Mouse (Mus musculus): ENCODE data around the gene Dohh. TPM values are rescaled to one million over a fixed set of nuclear protein-coding genes. Genes with fewer than 3 reads are reported as not detected.

The Dohh gene
- polyA plus RNA-seq, 1 experiment from 2014 or later, result 48.3 TPM

DNA sequence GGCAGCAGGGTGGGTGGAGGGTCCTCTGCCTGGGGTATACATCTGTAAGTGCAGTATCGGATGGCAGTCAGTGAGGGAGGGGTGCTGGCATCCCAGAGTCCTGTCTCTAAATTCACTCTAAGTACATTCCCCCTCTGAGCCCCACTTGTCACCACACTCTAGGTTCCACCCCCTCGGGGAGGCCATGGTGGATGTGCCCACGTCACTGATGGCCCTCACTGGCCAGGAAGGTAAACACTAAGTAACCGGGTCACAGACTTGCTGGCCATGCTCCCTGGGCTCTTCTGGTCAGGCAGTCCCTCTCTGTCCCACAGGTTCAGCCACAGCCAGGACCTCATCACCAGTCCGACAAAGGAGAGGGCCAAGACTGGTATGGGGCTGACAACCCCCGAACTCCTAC lies 38.0 kb downstream of the Dohh start:
- Histone ChIP-seq H3K27me3 (ENCODE audit: control insufficient read depth, insufficient read depth, low read depth, low read length) (peaks cover 34% of the 10 kb centered on the region), H3K4me1 (ENCODE audit: control insufficient read depth, low read depth, low read length) (peaks cover 3% of the 10 kb centered on the region), H3K9ac (ENCODE audit: low read depth, low read length) (no peak overlapping the region), H3K9me3 (replicated peaks; ENCODE audit: control insufficient read depth, low read length) (no peaks in the 10 kb centered on the region), H3K4me2 (ENCODE audit: low read depth, low read length) (no peak overlapping the region), H3K36me3 (ENCODE audit: control insufficient read depth, insufficient read depth) (no peaks in the 10 kb centered on the region), H3K4me3 (ENCODE audit: low read depth, low read length) (no peak overlapping the region), H3K27ac (ENCODE audit: low read length) (no peak overlapping the region)
- 47% methylated on average over 6 of the region's 6 CpGs for WGBS (ENCODE audit: insufficient replicate concordance)
- ATAC-seq (ENCODE audit: low read depth), result no peak

GRCm38 (mm10) chr10:81422661-81423217 lies 38.5 kb downstream of the Dohh start:
- H3K9me3 ChIP-seq (replicated peaks; ENCODE audit: control insufficient read depth, low read length), result no peaks in the 10 kb centered on the region
- H3K4me2 ChIP-seq (ENCODE audit: low read depth, low read length), result no peak overlapping the region
- H3K27ac ChIP-seq (ENCODE audit: low read length), result no peak overlapping the region
- H3K4me1 ChIP-seq (ENCODE audit: control insufficient read depth, low read depth, low read length), result peaks cover 3% of the 10 kb centered on the region
- H3K27me3 ChIP-seq (ENCODE audit: control insufficient read depth, insufficient read depth, low read depth, low read length), result peaks cover 40% of the 10 kb centered on the region
- H3K4me3 ChIP-seq (ENCODE audit: low read depth, low read length), result no peak overlapping the region
- no peaks in the 10 kb centered on the region for H3K36me3 ChIP-seq (ENCODE audit: control insufficient read depth, insufficient read depth)
- WGBS (ENCODE audit: insufficient replicate concordance), result 59% methylated on average over 3 of the region's 3 CpGs
- ATAC-seq (ENCODE audit: low read depth), result no peak
- no peak overlapping the region for H3K9ac ChIP-seq (ENCODE audit: low read depth, low read length)

DNA sequence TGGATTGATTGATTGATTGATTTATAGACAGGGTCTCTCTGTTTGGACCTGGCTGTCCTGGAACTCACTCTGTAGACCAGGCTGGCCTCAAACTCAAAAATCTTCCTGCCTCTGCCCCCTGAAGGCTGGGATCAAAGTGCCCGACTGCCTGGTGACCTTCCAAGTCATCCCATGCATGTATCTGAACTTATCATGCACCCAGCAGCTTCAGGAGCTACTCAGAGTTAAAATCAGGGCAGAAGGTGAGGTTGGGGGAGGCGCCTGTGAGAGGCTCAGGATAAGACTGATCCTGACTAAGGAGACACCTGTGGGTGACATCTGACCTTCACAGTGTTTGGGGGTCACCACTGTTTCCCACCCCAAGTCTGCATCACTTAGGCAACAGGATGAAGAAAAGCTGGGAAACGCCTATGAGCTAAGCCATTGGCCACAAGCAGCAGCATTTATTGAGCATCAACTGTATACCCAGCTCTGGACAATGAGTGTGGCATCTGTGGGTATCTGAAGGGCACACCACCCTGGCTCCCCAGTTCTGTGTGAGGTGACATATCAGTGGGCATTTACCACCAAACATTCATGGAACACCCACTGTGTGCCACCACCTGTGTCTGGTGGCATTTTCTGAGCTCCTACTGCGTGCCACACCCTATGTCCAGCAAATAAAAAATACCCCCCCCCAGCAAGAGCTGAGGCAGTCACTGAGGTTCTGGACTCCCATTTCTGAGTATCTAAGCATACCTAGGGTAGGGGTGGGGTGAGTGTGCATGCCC lies 39.4 kb downstream of the Dohh start:
- H3K27ac ChIP-seq (ENCODE audit: low read length), result no peak overlapping the region
- no peak overlapping the region for H3K4me3 ChIP-seq (ENCODE audit: low read depth, low read length)
- H3K4me1 ChIP-seq (ENCODE audit: control insufficient read depth, low read depth, low read length), result peaks cover 3% of the 10 kb centered on the region
- WGBS (ENCODE audit: insufficient replicate concordance), result 51% methylated on average over 4 of the region's 4 CpGs
- no peaks in the 10 kb centered on the region for H3K36me3 ChIP-seq (ENCODE audit: control insufficient read depth, insufficient read depth)
- H3K9me3 ChIP-seq (replicated peaks; ENCODE audit: control insufficient read depth, low read length), result no peaks in the 10 kb centered on the region
- no peak overlapping the region for H3K9ac ChIP-seq (ENCODE audit: low read depth, low read length)
- H3K27me3 ChIP-seq (ENCODE audit: control insufficient read depth, insufficient read depth, low read depth, low read length), result peaks cover 49% of the 10 kb centered on the region
- no peak overlapping the region for H3K4me2 ChIP-seq (ENCODE audit: low read depth, low read length)
- ATAC-seq (ENCODE audit: low read depth), result no peak

- H3K9ac ChIP-seq (ENCODE audit: low read depth, low read length), result no peak overlapping the region
- peaks cover 56% of the 10 kb centered on the region for H3K27me3 ChIP-seq (ENCODE audit: control insufficient read depth, insufficient read depth, low read depth, low read length)
- no peaks in the 10 kb centered on the region for H3K9me3 ChIP-seq (replicated peaks; ENCODE audit: control insufficient read depth, low read length)
- H3K4me1 ChIP-seq (ENCODE audit: control insufficient read depth, low read depth, low read length), result peaks cover 8% of the 10 kb centered on the region
- no peaks in the 10 kb centered on the region for H3K36me3 ChIP-seq (ENCODE audit: control insufficient read depth, insufficient read depth)
- H3K4me2 ChIP-seq (ENCODE audit: low read depth, low read length), result no peak overlapping the region; the same call in 1 of the 2 replicates
- ATAC-seq (ENCODE audit: low read depth), result peak; percentile 19; the same call in 1 of the 2 replicates
- no peak overlapping the region for H3K27ac ChIP-seq (ENCODE audit: low read length)
- no peak overlapping the region for H3K4me3 ChIP-seq (ENCODE audit: low read depth, low read length)
- 13% methylated on average over 24 of the region's 25 CpGs for WGBS (ENCODE audit: insufficient replicate concordance)
Observed at GRCm38 (mm10) chr10:81424246-81425051, 40.2 kb downstream of the Dohh start.

DNA sequence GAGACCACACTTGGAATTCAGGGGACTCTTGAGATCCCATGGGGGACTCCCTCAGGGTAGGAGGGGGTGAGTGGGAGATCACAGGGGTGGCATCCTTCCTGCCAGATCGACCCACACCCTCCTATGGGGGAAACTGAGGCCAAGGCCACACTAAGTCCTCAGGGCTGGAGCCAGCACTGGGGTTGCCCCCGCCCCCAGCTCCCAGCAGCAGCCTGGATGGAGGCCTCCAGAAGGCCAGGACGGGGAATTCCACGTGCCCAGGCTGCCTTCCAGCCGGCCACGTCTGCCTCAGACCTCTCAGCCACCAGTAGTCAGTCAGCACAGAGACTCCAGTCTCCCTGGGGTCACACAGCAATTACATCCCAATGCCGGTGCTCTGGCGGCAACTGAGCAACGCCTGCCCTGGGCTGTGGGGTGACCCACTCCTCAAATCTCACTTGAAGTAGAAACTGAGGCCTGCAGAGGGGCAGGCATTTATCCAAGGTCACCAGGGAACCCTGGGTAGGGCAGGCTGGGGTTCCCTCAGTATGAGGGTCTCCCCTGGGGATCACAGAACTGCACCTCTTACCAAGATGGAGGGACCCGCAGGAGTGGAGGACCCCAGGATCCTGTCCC lies 41.1 kb downstream of the Dohh start:
- peaks cover 61% of the 10 kb centered on the region for H3K27me3 ChIP-seq (ENCODE audit: control insufficient read depth, insufficient read depth, low read depth, low read length)
- no peak overlapping the region; the same call in 1 of the 2 replicates for H3K9ac ChIP-seq (ENCODE audit: low read depth, low read length)
- no peak for ATAC-seq (ENCODE audit: low read depth)
- no peaks in the 10 kb centered on the region for H3K9me3 ChIP-seq (replicated peaks; ENCODE audit: control insufficient read depth, low read length)
- no peak overlapping the region for H3K4me3 ChIP-seq (ENCODE audit: low read depth, low read length)
- 55% methylated on average over 10 of the region's 10 CpGs for WGBS (ENCODE audit: insufficient replicate concordance)
- H3K4me2 ChIP-seq (ENCODE audit: low read depth, low read length), result no peak overlapping the region
- peaks cover 13% of the 10 kb centered on the region for H3K4me1 ChIP-seq (ENCODE audit: control insufficient read depth, low read depth, low read length)
- no peak overlapping the region for H3K27ac ChIP-seq (ENCODE audit: low read length)
- no peaks in the 10 kb centered on the region for H3K36me3 ChIP-seq (ENCODE audit: control insufficient read depth, insufficient read depth)

- Histone ChIP-seq H3K4me2 (ENCODE audit: low read depth, low read length) (peak overlapping the region; percentile 65), H3K27ac (ENCODE audit: low read length) (no peak overlapping the region), H3K27me3 (ENCODE audit: control insufficient read depth, insufficient read depth, low read depth, low read length) (peaks cover 70% of the 10 kb centered on the region), H3K9me3 (replicated peaks; ENCODE audit: control insufficient read depth, low read length) (no peaks in the 10 kb centered on the region), H3K36me3 (ENCODE audit: control insufficient read depth, insufficient read depth) (no peaks in the 10 kb centered on the region), H3K9ac (ENCODE audit: low read depth, low read length) (peak overlapping the region; percentile 51; the same call in 1 of the 2 replicates), H3K4me1 (ENCODE audit: control insufficient read depth, low read depth, low read length) (peaks cover 20% of the 10 kb centered on the region), H3K4me3 (ENCODE audit: low read depth, low read length) (peak overlapping the region; percentile 62)
- 3% methylated on average over 23 of the region's 33 CpGs for WGBS (ENCODE audit: insufficient replicate concordance)
- no peak for ATAC-seq (ENCODE audit: low read depth)
Observed at GRCm38 (mm10) chr10:81426081-81426671, 41.9 kb downstream of the Dohh start.

- Histone ChIP-seq H3K27ac (ENCODE audit: low read length) (no peak overlapping the region), H3K27me3 (ENCODE audit: control insufficient read depth, insufficient read depth, low read depth, low read length) (peaks cover 75% of the 10 kb centered on the region), H3K9me3 (replicated peaks; ENCODE audit: control insufficient read depth, low read length) (no peaks in the 10 kb centered on the region), H3K9ac (ENCODE audit: low read depth, low read length) (peak overlapping the region; percentile 51; the same call in 1 of the 2 replicates), H3K4me3 (ENCODE audit: low read depth, low read length) (peak overlapping the region; percentile 62), H3K4me1 (ENCODE audit: control insufficient read depth, low read depth, low read length) (peaks cover 23% of the 10 kb centered on the region), H3K36me3 (ENCODE audit: control insufficient read depth, insufficient read depth) (no peaks in the 10 kb centered on the region), H3K4me2 (ENCODE audit: low read depth, low read length) (peak overlapping the region; percentile 65)
- ATAC-seq (ENCODE audit: low read depth), result no peak
- WGBS (ENCODE audit: insufficient replicate concordance), result 1% methylated on average over 38 of the region's 38 CpGs
Observed at GRCm38 (mm10) chr10:81426897-81427296, 42.7 kb downstream of the Dohh start.

GRCm38 (mm10) chr10:81427327-81427726 lies 43.1 kb downstream of the Dohh start:
- Histone ChIP-seq H3K4me3 (ENCODE audit: low read depth, low read length) (peak overlapping the region; percentile 62), H3K9me3 (replicated peaks; ENCODE audit: control insufficient read depth, low read length) (no peaks in the 10 kb centered on the region), H3K9ac (ENCODE audit: low read depth, low read length) (no peak overlapping the region), H3K4me1 (ENCODE audit: control insufficient read depth, low read depth, low read length) (peaks cover 23% of the 10 kb centered on the region), H3K4me2 (ENCODE audit: low read depth, low read length) (peak overlapping the region; percentile 65), H3K36me3 (ENCODE audit: control insufficient read depth, insufficient read depth) (no peaks in the 10 kb centered on the region), H3K27ac (ENCODE audit: low read length) (no peak overlapping the region), H3K27me3 (ENCODE audit: control insufficient read depth, insufficient read depth, low read depth, low read length) (peaks cover 78% of the 10 kb centered on the region)
- no peak for ATAC-seq (ENCODE audit: low read depth)
- 45% methylated on average over 3 of the region's 3 CpGs for WGBS (ENCODE audit: insufficient replicate concordance)

Measured in liver, embryonic 16.5 days (tissue).